Mouse (Mus musculus) adrenal gland, adult 2 months (tissue): ENCODE data around the gene Gm10471. TPM values are rescaled to one million over a fixed set of nuclear protein-coding genes. Genes with fewer than 3 reads are reported as not detected.
"Not testable (repeated sequence)": the region's sequence is repeated elsewhere in the genome, so short reads cannot be mapped to it uniquely, and the experiment has no call there.

Experiments
- DNase-seq: peaks from one replicate; pipeline ENCODE4 v3.0.0; 2021
- long read RNA-seq: library from polyadenylated mRNA; stranded (forward); transcript quantifications from one replicate; pipeline ENCODE4 v2.0.0, GENCODE M21; 2021
- polyA plus RNA-seq: library from polyadenylated mRNA; depleted of rRNA; stranded (reverse); fragments of >200 nt; gene quantifications from 2 replicates; pipeline ENCODE4 v1.2.3, GENCODE M21; 2012; rRNA removed
- total RNA-seq, 2 experiments: library from RNA; stranded (reverse); gene quantifications; 2 replicates each; pipeline ENCODE4 v1.2.3; 2021

Gene Gm10471
- total RNA-seq (not detected), polyA plus RNA-seq (not detected in 2 replicates)
- long read RNA-seq, result 0 reads

DNA sequence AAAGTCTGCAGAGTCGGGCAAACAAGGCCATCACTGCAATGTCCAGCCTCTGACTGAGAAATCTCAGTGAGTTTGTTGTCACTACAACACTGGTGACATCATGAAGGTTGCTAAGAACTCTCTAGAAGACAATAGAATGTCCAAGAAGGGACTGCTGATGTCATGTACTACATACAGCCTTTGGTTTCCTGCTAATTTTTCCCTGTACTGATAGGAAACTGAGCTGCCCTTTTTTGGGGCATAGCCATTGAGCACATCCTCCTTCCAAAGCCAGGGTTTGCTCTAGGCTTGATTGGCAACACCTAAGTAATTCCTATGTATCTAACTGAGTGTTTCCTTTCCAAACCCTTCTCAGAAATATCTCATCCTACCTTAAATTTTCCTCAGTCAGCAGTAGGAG, at the start of gene Gm10471:
Gene Gm10471 (minus strand): TSS at position 101 of the 400 bp plus-strand sequence.
- DNase-seq, result not testable (repeated sequence)

DNA sequence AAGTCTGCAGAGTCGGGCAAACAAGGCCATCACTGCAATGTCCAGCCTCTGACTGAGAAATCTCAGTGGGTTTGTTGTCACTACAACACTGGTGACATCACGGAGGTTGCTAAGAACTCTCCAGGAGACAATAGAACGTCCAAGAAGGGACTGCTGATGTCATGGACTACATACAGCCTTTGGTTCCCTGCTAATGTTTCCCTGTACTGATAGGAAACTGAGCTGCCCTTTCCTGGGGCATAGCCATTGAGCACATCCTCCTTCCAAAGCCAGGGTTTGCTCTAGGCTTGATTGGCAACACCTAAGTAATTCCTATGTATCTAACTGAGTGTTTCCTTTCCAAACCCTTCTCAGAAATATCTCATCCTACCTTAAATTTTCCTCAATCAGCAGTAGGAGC, 32.2 kb upstream of the Gm10471 start, which contains the start of gene Gm10220:
Gene Gm10220 (minus strand): TSS at position 101 of the 400 bp plus-strand sequence.
- not testable (repeated sequence) for DNase-seq

DNA sequence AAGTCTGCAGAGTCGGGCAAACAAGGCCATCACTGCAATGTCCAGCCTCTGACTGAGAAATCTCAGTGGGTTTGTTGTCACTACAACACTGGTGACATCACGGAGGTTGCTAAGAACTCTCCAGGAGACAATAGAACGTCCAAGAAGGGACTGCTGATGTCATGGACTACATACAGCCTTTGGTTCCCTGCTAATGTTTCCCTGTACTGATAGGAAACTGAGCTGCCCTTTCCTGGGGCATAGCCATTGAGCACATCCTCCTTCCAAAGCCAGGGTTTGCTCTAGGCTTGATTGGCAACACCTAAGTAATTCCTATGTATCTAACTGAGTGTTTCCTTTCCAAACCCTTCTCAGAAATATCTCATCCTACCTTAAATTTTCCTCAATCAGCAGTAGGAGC, 16.2 kb upstream of the Gm10471 start, which contains the start of gene 5031410I06Rik:
Gene 5031410I06Rik (minus strand): TSS at position 101 of the 400 bp plus-strand sequence.
- not testable (repeated sequence) for DNase-seq

- DNase-seq, result not testable (repeated sequence)
Observed at GRCm38 (mm10) chr5:26079023-26079422, 10.1 kb downstream of the Gm10471 start.

DNA sequence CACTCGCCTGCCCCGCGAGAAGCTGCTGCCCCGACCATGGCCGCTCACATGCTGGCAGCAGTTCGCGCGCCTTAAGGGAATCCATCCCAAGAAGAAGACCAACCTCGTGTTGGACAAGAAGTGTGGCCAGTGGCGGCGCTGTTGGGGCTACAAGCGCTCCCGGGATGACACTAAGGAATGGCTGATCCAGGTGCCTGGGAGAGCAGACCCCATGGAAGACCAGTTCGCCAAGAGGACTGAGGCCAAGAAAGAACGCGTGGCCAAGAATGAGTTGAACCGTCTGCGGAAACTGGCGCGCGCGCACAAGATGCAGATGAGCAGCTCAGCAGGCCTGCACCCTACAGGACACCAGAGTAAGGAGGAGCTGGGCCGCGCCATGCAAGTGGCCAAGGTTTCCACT, 18.4 kb downstream of the Gm10471 start:
- no peak for DNase-seq

DNA sequence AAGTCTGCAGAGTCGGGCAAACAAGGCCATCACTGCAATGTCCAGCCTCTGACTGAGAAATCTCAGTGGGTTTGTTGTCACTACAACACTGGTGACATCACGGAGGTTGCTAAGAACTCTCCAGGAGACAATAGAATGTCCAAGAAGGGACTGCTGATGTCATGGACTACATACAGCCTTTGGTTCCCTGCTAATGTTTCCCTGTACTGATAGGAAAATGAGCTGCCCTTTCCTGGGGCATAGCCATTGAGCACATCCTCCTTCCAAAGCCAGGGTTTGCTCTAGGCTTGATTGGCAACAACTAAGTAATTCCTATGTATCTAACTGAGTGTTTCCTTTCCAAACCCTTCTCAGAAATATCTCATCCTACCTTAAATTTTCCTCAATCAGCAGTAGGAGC, 30.6 kb downstream of the Gm10471 start, which contains the start of gene Gm7347:
Gene Gm7347 (minus strand): TSS at position 101 of the 400 bp plus-strand sequence.
- not testable (repeated sequence) for DNase-seq

DNA sequence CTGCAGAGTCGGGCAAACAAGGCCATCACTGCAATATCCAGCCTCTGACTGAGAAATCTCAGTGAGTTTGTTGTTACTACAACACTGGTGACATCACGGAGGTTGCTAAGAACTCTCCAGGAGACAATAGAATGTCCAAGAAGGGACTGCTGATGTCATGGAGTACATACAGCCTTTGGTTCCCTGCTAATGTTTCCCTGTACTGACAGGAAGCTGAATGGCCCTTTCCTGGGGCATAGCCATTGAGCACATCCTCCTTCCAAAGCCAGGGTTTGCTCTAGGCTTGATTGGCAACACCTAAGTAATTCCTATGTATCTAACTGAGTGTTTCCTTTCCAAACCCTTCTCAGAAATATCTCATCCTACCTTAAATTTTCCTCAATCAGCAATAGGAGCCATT, 49.6 kb downstream of the Gm10471 start, which contains the start of gene Speer4a:
Gene Speer4a (minus strand): TSS at position 101 of the 400 bp plus-strand sequence.
- not testable (repeated sequence) for DNase-seq

Other genes starting within 250 kb of the Gm10471 start
- under 1 TPM in 1 of 2 experiments, not detected in 1; 0.17 TPM for gene Gm21663, start 146.9 kb downstream of the Gm10471 start, total RNA-seq
- gene Gm21663, start 146.9 kb downstream of the Gm10471 start, polyA plus RNA-seq, result not detected in 2 replicates
- gene Gm21671, start 134.9 kb downstream of the Gm10471 start, total RNA-seq, result not detected
- gene Gm21671, start 134.9 kb downstream of the Gm10471 start, polyA plus RNA-seq, result not detected in 2 replicates
- not detected for gene Gm21680, start 116.6 kb downstream of the Gm10471 start, total RNA-seq
- gene Gm21680, start 116.6 kb downstream of the Gm10471 start, polyA plus RNA-seq, result not detected in 2 replicates
- gene Gm21698, start 100.6 kb downstream of the Gm10471 start, total RNA-seq, result not detected
- gene Gm21698, start 100.6 kb downstream of the Gm10471 start, polyA plus RNA-seq, result not detected in 2 replicates
- not detected for gene Gm1979, start 84.5 kb downstream of the Gm10471 start, total RNA-seq
- not detected in 2 replicates for gene Gm1979, start 84.5 kb downstream of the Gm10471 start, polyA plus RNA-seq
- not detected for gene Gm5862, start 66.4 kb downstream of the Gm10471 start, total RNA-seq
- gene Gm5862, start 66.4 kb downstream of the Gm10471 start, polyA plus RNA-seq, result not detected in 2 replicates
- gene Speer4a, start 49.7 kb downstream of the Gm10471 start, total RNA-seq, result not detected
- not detected in 2 replicates for gene Speer4a, start 49.7 kb downstream of the Gm10471 start, polyA plus RNA-seq
- gene Gm7347, start 30.7 kb downstream of the Gm10471 start, total RNA-seq, result not detected
- gene Gm7347, start 30.7 kb downstream of the Gm10471 start, polyA plus RNA-seq, result not detected in 2 replicates
- gene 5031410I06Rik, start 16.1 kb upstream of the Gm10471 start, total RNA-seq, result not detected
- gene 5031410I06Rik, start 16.1 kb upstream of the Gm10471 start, polyA plus RNA-seq, result not detected in 2 replicates
- gene Gm10220, start 32.1 kb upstream of the Gm10471 start, total RNA-seq, result not detected
- gene Gm10220, start 32.1 kb upstream of the Gm10471 start, polyA plus RNA-seq, result not detected in 2 replicates
- under 1 TPM; 0.21 to 0.23 TPM for gene Gm7361, start 168.4 kb upstream of the Gm10471 start, total RNA-seq
- 0.09 and 0.10 TPM in 2 replicates for gene Gm7361, start 168.4 kb upstream of the Gm10471 start, polyA plus RNA-seq